Mouse (Mus musculus) adrenal gland, postnatal 10 days (tissue): ENCODE results near the gene Nagpa. TPM values are rescaled to one million over a fixed set of nuclear protein-coding genes. Genes with fewer than 3 reads are reported as not detected.

ENCODE experiments used
- DNase-seq: peaks from one replicate; pipeline ENCODE4 v3.0.0; 2021; ENCODE audit warnings: mixed read lengths
- total RNA-seq, 2 experiments: library from RNA; stranded (reverse); gene quantifications; 2 replicates each; pipeline ENCODE4 v1.2.3; 2021

Nagpa gene
- total RNA-seq, 2 experiments from 2014 or later, result 19.3 to 20.2 TPM

GRCm38 (mm10) chr16:5202681-5203080, 1.1 kb downstream of the Nagpa start:
- peak; percentile 67 for DNase-seq

DNA sequence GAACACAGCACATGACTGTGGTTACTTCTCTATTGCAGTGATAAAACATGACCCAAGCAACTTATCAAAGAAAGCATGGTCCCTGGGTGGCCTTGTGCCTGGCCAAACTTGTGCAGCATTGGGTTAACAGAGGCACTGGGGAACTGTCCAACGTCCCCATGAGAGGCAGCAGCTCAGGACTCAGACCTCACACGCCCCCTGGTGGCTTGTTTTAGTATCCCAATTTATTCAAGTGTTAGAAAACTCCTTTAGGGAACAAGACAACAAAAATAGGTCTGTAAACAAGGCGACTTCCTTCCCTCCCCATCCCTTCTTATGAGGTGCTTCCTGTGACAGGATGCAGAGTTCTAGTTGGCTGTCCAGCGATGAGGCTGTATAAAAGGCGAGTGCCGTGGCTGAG, 8.7 kb downstream of the Nagpa start:
- peak; percentile 85 for DNase-seq

GRCm38 (mm10) chr16:5186234-5186633, 17.6 kb downstream of the Nagpa start:
- peak; percentile 36 for DNase-seq

GRCm38 (mm10) chr16:5185691-5186090, 18.1 kb downstream of the Nagpa start:
- DNase-seq, result peak; percentile 54

DNA sequence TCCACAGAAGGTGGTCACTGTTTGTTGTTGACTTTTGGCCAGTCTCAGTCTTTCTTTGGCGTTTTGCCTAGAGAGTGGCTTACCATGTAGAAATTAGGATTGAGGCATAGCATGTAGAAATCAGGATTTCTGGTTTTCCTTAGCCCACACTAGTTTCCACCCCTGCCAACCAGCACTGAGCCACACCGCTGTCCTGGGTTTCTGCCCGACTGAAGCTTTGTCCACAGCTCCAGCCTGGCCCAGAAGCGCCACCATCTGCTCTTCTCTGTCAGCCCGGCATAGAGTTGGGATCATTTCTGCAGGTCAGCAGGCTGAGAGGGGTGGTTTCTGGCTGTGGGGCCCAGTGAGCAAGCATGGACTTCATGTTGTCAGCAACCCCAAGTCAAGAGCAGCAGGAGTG, 18.9 kb downstream of the Nagpa start:
- DNase-seq, result no peak

DNA sequence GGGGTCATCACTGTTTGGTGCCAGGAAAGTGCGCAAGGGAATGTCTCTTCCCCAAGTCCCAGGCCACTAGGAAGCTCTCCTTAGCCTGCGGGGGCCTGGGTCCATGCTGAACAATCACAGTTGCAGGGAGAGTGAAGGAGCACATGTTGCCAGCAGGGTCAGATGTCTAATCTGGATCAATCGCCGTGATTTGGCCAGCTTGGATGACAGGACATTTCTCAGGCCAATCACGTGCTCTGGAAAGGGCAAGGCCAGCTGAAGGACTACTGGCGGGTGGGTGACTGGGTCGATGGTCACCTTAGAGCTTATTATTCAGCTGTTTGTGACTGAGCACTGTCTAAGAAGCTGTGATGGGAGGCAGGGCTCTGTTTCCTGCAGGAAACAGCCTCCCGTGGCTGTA, 19.7 kb downstream of the Nagpa start:
- peak; percentile 66 for DNase-seq

- DNase-seq, result no peak
Observed at GRCm38 (mm10) chr16:5183310-5183975, 20.4 kb downstream of the Nagpa start.

GRCm38 (mm10) chr16:5172636-5173035, 31.2 kb downstream of the Nagpa start:
- DNase-seq, result no peak

- DNase-seq, result peak; percentile 52
Observed at GRCm38 (mm10) chr16:5168829-5169228, 35.0 kb downstream of the Nagpa start.

DNA sequence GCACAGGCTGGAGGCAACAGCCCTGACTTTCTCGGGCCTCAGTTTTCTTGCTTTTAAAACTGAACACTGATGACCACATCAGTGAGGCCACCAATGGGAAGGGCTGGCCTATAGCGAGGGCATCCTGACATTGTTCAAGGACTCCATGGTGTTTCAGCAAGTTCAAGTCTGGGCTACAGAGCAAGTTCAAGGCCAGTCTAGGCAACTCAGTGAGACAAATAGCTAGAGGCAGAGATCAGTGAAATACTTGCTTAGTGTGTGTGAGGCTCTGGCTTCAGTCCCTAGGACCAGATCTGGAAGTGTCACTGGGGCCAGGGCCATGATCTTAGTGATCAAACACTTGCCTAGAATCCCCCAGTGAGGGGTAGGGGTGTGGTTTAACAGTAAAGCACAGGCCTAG, 35.8 kb downstream of the Nagpa start:
- no peak for DNase-seq

- no peak for DNase-seq
Observed at GRCm38 (mm10) chr16:5164327-5164726, 39.5 kb downstream of the Nagpa start.

- DNase-seq, result peak; percentile 22
Observed at GRCm38 (mm10) chr16:5159248-5159647, 44.6 kb downstream of the Nagpa start.

- no peak for DNase-seq
Observed at GRCm38 (mm10) chr16:5157113-5157512, 46.7 kb downstream of the Nagpa start.

DNA sequence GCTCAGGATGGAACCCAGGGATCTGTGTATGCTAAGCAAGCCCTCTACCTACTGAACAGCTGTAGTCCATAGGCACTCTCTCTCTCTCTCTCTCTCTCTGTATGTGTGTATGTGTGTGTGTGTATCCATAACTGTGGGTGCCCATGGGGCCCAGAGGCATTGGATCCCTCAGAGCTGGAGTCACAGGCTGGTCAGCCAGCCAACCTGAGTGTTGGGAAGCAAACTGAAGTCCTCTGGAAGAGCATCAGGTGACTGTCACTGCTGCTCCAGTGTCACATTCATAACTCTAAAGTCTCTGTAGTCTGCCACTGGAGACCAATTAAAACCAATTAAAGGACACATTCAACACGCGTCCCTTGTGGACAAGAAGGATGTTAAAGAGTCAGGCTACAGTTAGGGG, 47.3 kb downstream of the Nagpa start:
- no peak for DNase-seq

DNA sequence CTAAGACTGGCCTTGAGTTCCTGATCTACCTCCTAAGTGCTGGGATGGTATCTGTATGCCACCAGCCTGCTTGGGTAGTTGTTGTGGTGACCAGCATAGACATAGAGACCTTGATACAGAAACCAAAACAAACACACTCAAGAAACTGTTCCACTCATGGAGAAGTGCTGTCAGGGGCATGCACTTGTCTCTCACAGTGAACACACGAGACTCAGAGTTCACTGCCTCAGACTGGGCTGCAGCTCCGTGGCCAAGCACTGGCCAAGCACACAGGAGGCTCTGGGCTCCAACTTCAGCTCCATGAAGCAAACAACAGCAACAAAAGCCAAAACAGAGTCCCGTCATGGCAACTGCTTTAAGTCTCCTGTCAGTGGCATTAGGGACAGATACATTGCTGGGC, 48.8 kb downstream of the Nagpa start:
- DNase-seq, result no peak

DNA sequence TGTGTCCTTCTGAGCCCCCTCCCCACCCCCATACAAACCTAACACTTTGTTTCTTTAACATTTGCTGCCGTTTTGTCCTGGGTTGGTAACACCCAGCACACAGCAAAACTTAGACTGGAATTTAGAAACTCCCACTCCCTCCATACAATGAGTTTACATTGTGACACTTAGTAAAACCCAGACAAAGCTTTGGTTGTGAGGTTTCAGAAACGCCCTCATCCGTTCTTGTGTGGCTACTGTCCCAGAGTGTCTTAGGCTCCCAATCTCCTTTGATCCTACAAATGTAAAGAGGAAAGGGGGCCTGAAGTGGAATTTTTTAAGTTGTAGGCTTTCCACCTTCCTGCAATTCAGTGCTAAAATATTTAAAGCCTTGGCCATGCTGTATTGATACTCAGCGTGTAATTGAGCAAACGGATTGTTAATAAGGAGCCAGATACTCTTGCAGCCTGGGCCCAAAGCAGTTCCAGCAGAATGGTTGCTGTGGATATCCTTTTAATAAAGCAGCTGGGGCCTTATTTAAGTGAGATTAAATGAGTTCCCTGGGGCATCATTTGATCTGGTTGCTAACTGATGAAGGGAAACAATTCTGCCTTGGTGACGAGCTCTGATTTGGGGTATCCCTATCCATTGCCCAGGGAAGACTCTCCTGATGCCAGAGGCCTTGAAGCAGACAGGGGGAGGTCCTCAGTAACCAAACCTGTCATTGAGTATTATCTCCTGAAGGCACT, 50.3 kb downstream of the Nagpa start:
- DNase-seq, result no peak

DNA sequence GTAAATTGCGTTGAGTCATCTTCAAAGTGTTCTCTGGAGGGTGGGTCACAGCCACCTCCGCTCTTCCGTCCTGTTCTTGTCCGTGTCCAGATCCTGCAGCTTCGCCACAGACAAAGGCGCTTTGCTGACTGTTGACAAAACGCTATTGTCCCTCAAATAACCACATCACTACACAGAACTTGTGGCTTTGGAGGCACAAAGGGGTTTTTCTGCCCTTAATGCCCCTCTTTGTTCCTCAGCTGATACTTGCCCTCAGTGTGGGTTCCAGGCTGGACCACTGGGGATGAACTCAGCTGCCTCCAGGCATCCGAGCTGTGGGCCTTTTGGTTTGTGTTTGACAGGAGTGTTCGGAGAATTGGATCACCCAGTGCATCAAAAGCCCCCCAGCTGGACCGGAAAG, 53.3 kb downstream of the Nagpa start:
- no peak for DNase-seq

DNA sequence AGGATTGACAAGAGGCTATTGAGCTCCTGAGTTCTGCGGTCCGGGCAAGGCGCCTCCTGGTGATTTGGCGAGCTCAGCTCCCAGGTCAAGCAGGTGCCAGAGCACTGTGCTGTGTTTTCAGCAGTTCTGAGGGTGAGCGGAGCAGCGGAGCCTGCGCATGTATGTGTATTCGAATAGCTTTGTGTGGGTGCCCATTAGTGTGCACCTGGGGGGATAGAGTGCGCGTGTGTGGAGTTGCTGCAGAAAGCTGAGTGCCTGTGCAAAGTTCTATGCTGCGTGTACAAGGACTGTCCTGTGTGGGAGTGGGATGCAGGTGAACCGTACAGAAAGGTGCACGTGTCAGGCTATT, 56.8 kb downstream of the Nagpa start, which contains the start of gene Sec14l5:
Gene Sec14l5, plus strand, starts transcription at position 73 of the 349 bp plus-strand sequence.
- DNase-seq, result no peak

GRCm38 (mm10) chr16:5146367-5147036, 57.3 kb downstream of the Nagpa start:
- DNase-seq, result peak; percentile 84

DNA sequence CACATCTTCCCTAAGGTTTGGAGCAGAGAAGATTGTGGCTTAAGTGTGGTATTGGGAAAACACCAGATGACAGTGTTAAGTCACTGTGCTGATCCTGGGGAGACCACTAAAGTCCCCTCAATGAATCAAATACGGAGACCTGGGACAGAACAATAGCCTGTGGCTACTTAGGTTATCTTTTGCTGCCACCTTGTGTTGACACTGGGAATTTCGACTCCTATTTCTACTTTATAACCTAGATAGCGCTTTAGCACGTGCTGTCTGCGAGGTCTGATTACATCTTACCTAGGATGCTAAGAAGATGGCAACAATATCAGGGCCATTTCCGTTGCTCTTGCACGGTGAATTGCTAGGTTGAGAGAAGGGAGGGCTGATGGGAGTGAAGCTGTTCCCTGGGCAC, 58.2 kb downstream of the Nagpa start:
- peak; percentile 83 for DNase-seq
